Mouse (Mus musculus) midbrain, postnatal 0 days (tissue): ENCODE measurements at regions not wholly inside any gene's neighbourhood (a gene's known extent, or its start where the extent isn't known, plus 50 kb on each side); places are given as distances from the start of the nearest gene placed in this dataset.
A peak's percentile ranks its signal among the peaks of the same experiment; 100 is the strongest.

Source experiments
- ATAC-seq: fragments of 200-750 bp; cut with Nextera tagmentation; 2 replicates; pipeline ENCODE4 v1.8.0; 2017; ENCODE audit warnings: moderate number of reproducible peaks, mild to moderate bottlenecking, moderate TSS enrichment, moderate library complexity; ENCODE audit not compliant: low FRiP score
- DNase-seq: peaks from one replicate; pipeline ENCODE4 v3.0.0-alpha.2; 2015; ENCODE audit warnings: low spot score
- H3K27ac ChIP-seq: fragments of 300-500 bp; sonication (generic); 2 replicates; pipeline ENCODE4 v1.5.1; 2014; ENCODE audit warnings: low read depth, mild to moderate bottlenecking, low read length, mixed read lengths
- H3K27me3 ChIP-seq: fragments of 300-500 bp; sonication (generic); 2 replicates; pipeline ENCODE4 v1.6.1; 2014; ENCODE audit warnings: low read length, control low read depth, mixed read lengths; ENCODE audit not compliant: insufficient read depth
- H3K36me3 ChIP-seq: fragments of 300-500 bp; sonication (generic); 2 replicates; pipeline ENCODE4 v1.6.1; 2014; ENCODE audit warnings: low read length, control low read depth, mixed read lengths; ENCODE audit not compliant: insufficient read depth
- H3K4me1 ChIP-seq: fragments of 300-500 bp; sonication (generic); 2 replicates; pipeline ENCODE4 v1.6.1; 2014; ENCODE audit warnings: mild to moderate bottlenecking, control low read depth, antibody characterized with exemption, low read length, mixed read lengths; ENCODE audit not compliant: insufficient read depth
- H3K4me2 ChIP-seq: fragments of 300-500 bp; sonication (generic); 2 replicates; pipeline ENCODE4 v1.6.1; 2014; ENCODE audit warnings: low read depth, mild to moderate bottlenecking, low read length, mixed read lengths; ENCODE audit not compliant: poor library complexity, severe bottlenecking
- H3K4me3 ChIP-seq: fragments of 300-500 bp; sonication (generic); 2 replicates; pipeline ENCODE4 v1.5.1; 2014; ENCODE audit warnings: low read depth, mild to moderate bottlenecking, low read length, moderate library complexity
- H3K9ac ChIP-seq: fragments of 300-500 bp; sonication (generic); replicated peaks from 2 replicates; pipeline ENCODE4 v1.6.1; 2014; ENCODE audit warnings: mild to moderate bottlenecking, low read length, moderate library complexity, mixed read lengths; ENCODE audit not compliant: poor library complexity, severe bottlenecking
- H3K9me3 ChIP-seq: fragments of 300-500 bp; sonication (generic); 2 replicates; pipeline ENCODE4 v1.6.1; 2016; ENCODE audit warnings: low read length, control low read depth
- CTCF ChIP-seq: IDR thresholded peaks from 2 replicates; pipeline ENCODE4 v1.5.1; 2016; ENCODE audit warnings: antibody characterized with exemption, mild to moderate bottlenecking
- WGBS: fragments of 180-500 bp; shearing (Covaris S2); extraction: QIAGEN DNeasy Blood & Tissue Kit; methylation state at CpG from one replicate; pipeline ENCODE4 v1.1.7; 2014; 5-methylcytosine and 5-hydroxymethylcytosine counted together

- Histone ChIP-seq H3K36me3 (no peaks in the 10 kb centered on the region), H3K27ac (no peak overlapping the region), H3K4me2 (no peak overlapping the region), H3K9me3 (no peaks in the 10 kb centered on the region), H3K4me1 (no peaks in the 10 kb centered on the region), H3K4me3 (no peak overlapping the region), H3K27me3 (no peaks in the 10 kb centered on the region), H3K9ac (no peak overlapping the region)
- no peak for DNase-seq
- 77% methylated on average over 3 of the region's 3 CpGs for WGBS
- no peak for ATAC-seq
- TF ChIP-seq CTCF, result no peak
Observed at GRCm38 (mm10) chr3:37846191-37847003, 122.1 kb upstream of the Gm5148 start.

DNA sequence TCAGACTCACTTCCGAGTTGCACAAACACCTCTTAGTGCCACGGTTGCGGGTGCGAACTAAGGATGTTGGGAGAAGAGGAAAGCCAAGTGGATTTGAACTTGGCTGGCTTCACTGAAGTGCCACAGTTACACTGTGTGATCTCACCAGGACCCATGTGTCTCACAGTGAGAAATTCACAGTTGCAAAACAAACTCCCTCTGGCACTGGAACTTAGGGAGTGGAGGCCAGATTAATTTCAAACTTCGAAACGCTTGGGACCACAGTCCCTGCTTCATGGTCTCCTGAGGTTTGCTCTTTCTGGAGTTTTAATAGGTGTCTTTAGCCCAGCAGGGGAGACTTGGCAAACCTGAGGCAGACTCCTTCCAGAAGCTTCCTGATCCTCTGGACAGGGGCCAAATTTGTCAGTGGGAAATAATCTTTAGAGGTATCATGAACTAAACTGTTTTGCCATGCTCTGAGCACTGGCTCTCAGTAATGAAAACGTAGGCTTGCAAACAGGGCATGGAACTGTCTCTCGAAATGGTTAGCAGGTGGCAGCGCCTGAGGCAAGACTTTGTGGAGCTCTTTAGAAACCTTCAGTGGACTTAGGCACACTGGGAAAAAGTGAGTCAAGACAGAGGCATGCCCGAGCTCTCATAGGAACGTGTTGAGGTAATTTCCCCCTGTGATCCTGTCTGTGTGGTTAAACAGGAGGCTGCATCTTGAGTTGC is 121.2 kb upstream of the Gm5148 start:
- Histone ChIP-seq H3K4me3 (no peak overlapping the region), H3K36me3 (no peaks in the 10 kb centered on the region), H3K9ac (no peak overlapping the region), H3K4me1 (no peaks in the 10 kb centered on the region), H3K27me3 (no peaks in the 10 kb centered on the region), H3K9me3 (no peaks in the 10 kb centered on the region), H3K27ac (no peak overlapping the region), H3K4me2 (no peak overlapping the region)
- no peak for TF ChIP-seq CTCF
- DNase-seq, result peak; percentile 42
- WGBS, result 75% methylated on average over 11 of the region's 11 CpGs
- ATAC-seq, result no peak

DNA sequence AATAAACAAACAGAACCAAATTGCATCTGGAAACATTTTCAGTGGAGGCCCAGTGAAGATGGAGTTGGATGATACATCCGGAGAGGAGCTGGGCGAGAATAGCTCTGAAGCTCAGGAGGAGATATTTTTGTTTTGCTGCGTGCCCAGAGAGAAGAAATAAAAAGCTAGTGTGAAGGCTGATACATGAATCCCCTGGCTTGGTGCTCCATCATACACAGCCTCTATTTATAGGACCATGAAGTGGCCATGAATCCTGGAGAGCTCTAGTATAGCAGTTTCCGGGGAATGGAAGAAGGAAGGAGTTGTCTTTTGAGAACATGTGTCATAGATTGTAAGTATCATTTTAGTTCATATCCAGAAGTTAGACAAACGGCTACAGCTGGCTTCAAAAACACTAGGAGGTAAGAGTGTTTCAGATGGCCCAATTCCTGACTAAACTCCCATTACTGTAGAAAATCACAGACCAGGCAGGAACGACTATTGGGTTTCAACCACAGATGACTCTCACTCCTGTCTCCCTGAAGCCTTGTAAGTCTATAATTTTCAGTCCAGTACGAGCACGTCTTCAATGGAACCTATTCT is 120.5 kb upstream of the Gm5148 start:
- no peak overlapping the region for H3K4me3 ChIP-seq
- no peak for DNase-seq
- H3K9me3 ChIP-seq, result no peaks in the 10 kb centered on the region
- H3K27ac ChIP-seq, result no peak overlapping the region
- no peak overlapping the region for H3K9ac ChIP-seq
- H3K4me2 ChIP-seq, result no peak overlapping the region
- 87% methylated on average over 8 of the region's 8 CpGs for WGBS
- H3K36me3 ChIP-seq, result no peaks in the 10 kb centered on the region
- no peak for ATAC-seq
- no peak for TF ChIP-seq CTCF
- no peaks in the 10 kb centered on the region for H3K27me3 ChIP-seq
- no peaks in the 10 kb centered on the region for H3K4me1 ChIP-seq

- 66% methylated on average over 7 of the region's 7 CpGs for WGBS
- no peaks in the 10 kb centered on the region for H3K36me3 ChIP-seq
- H3K4me2 ChIP-seq, result no peak overlapping the region
- H3K4me1 ChIP-seq, result no peaks in the 10 kb centered on the region
- no peak overlapping the region for H3K4me3 ChIP-seq
- no peak for TF ChIP-seq CTCF
- H3K27me3 ChIP-seq, result no peaks in the 10 kb centered on the region
- ATAC-seq, result no peak
- DNase-seq, result no peak
- no peaks in the 10 kb centered on the region for H3K9me3 ChIP-seq
- H3K27ac ChIP-seq, result no peak overlapping the region
- H3K9ac ChIP-seq, result no peak overlapping the region
Observed at GRCm38 (mm10) chr3:37842289-37842688, 118.0 kb upstream of the Gm5148 start.

- H3K9ac ChIP-seq, result no peak overlapping the region
- no peaks in the 10 kb centered on the region for H3K4me1 ChIP-seq
- no peaks in the 10 kb centered on the region for H3K9me3 ChIP-seq
- TF ChIP-seq CTCF, result no peak
- H3K4me2 ChIP-seq, result no peak overlapping the region
- 76% methylated on average over 11 of the region's 11 CpGs for WGBS
- no peaks in the 10 kb centered on the region for H3K36me3 ChIP-seq
- DNase-seq (no peak), ATAC-seq (no peak)
- H3K27me3 ChIP-seq, result no peaks in the 10 kb centered on the region
- no peak overlapping the region for H3K27ac ChIP-seq
- H3K4me3 ChIP-seq, result no peak overlapping the region
Observed at GRCm38 (mm10) chr3:37838896-37839295, 114.6 kb upstream of the Gm5148 start.

- no peaks in the 10 kb centered on the region for H3K36me3 ChIP-seq
Observed at GRCm38 (mm10) chr3:37836749-37837148, 112.5 kb upstream of the Gm5148 start.

More at GRCm38 (mm10) chr3:37836749-37837148, 112.5 kb upstream of the Gm5148 start:
- no peak overlapping the region for H3K27ac ChIP-seq
- no peaks in the 10 kb centered on the region for H3K4me1 ChIP-seq
- no peaks in the 10 kb centered on the region for H3K9me3 ChIP-seq
- H3K27me3 ChIP-seq, result no peaks in the 10 kb centered on the region
- H3K4me2 ChIP-seq, result no peak overlapping the region
- H3K4me3 ChIP-seq, result no peak overlapping the region
- no peak for ATAC-seq
- 75% methylated on average over 5 of the region's 5 CpGs for WGBS
- DNase-seq, result no peak
- TF ChIP-seq CTCF, result no peak
- H3K9ac ChIP-seq, result no peak overlapping the region
